22 mouse cellular contexts compared by ENCODE assay signal in the genomic region with DNA sequence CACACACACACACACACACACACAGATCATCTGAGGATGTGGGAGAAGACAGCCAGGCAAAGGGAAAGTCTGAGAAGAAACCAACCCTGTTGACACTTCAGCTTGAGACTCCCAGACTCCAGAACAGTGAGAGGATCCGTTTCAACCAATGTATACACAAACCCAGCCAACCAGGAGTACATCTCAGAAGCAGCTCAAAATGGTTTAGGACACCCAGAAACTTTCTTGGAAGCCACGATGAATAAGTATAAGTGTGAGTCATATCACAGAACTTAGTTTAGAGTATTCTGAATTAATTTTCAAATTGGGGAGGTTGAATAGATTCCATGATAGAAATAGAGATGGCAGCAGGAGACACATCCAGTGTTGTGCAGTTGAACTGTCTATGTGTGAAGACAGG.
"Had no signal": no experiment of that assay in that cellular context is flagged by ENCODE, and none has a peak within 500 bp of the region (broad histone marks: within the 10 kb centered on the region; RNA-seq: fewer than 3 reads in every experiment).

No protein-coding gene starts in this region.

- H3K27ac ChIP-seq: gastrocnemius, adult 2 months; heart, embryonic 10.5 days; hindbrain, embryonic 10.5 days; hindbrain, embryonic 12.5 days; hindbrain, embryonic 14.5 days; intestine, embryonic 15.5 days; limb, embryonic 10.5 days; limb, embryonic 12.5 days; liver, embryonic 13.5 days; liver, embryonic 15.5 days had no signal

- DNase-seq: gastrocnemius, adult 2 months; gastrocnemius, postnatal 10 days; gastrocnemius, postnatal 25 days; heart, adult 18-20 months; heart, postnatal 10 days; heart, postnatal 4 days; kidney, adult 18-20 months; kidney, adult 8-10 months; kidney, postnatal 10 days; kidney, postnatal 25 days; kidney, postnatal 4 days; liver; liver, embryonic 13.5 days had no signal

- H3K4me3 ChIP-seq: gastrocnemius, adult 2 months; heart, embryonic 10.5 days; heart, embryonic 12.5 days; hindbrain, embryonic 10.5 days; hindbrain, embryonic 12.5 days; intestine, embryonic 15.5 days; limb, embryonic 10.5 days; limb, embryonic 12.5 days; liver, embryonic 13.5 days; liver, embryonic 15.5 days had no signal
